Mouse (Mus musculus): Measurements from ENCODE around the gene Cables2.
"Not testable (repeated sequence)": the region's sequence is repeated elsewhere in the genome, so short reads cannot be mapped to it uniquely, and the experiment has no call there.

Cables2 gene

GRCm38 (mm10) chr2:180277773-180278320 is 4.6 kb upstream of the Cables2 start:
- no peak for DNase-seq (ENCODE audit: low read depth, low spot score)

- DNase-seq (ENCODE audit: low read depth, low spot score) = no peak
Observed at GRCm38 (mm10) chr2:180276851-180277259, 3.6 kb upstream of the Cables2 start.

GRCm38 (mm10) chr2:180276385-180276784 is 3.1 kb upstream of the Cables2 start:
- DNase-seq (ENCODE audit: low read depth, low spot score) = no peak

GRCm38 (mm10) chr2:180275836-180276235 is 2.5 kb upstream of the Cables2 start:
- no peak for DNase-seq (ENCODE audit: low read depth, low spot score)

- no peak for DNase-seq (ENCODE audit: low read depth, low spot score)
Observed at GRCm38 (mm10) chr2:180274523-180274922, 1.2 kb upstream of the Cables2 start.

- DNase-seq (ENCODE audit: low read depth, low spot score) = no peak
Observed at GRCm38 (mm10) chr2:180272884-180273321, 393 bp downstream of the Cables2 start.

GRCm38 (mm10) chr2:180271804-180272395 is 1.4 kb downstream of the Cables2 start:
- DNase-seq (ENCODE audit: low read depth, low spot score) = no peak

GRCm38 (mm10) chr2:180270537-180271255 is 2.6 kb downstream of the Cables2 start:
- DNase-seq (ENCODE audit: low read depth, low spot score) = no peak

- DNase-seq (ENCODE audit: low read depth, low spot score) = no peak
Observed at GRCm38 (mm10) chr2:180269329-180269728, 4.0 kb downstream of the Cables2 start.

- DNase-seq (ENCODE audit: low read depth, low spot score) = no peak
Observed at GRCm38 (mm10) chr2:180267955-180268354, 5.3 kb downstream of the Cables2 start.

- no peak for DNase-seq (ENCODE audit: low read depth, low spot score)
Observed at GRCm38 (mm10) chr2:180262891-180263290, 10.4 kb downstream of the Cables2 start.

GRCm38 (mm10) chr2:180262441-180262840 is 10.9 kb downstream of the Cables2 start:
- DNase-seq (ENCODE audit: low read depth, low spot score) = no peak

GRCm38 (mm10) chr2:180261901-180262300 is 11.4 kb downstream of the Cables2 start:
- DNase-seq (ENCODE audit: low read depth, low spot score) = no peak

GRCm38 (mm10) chr2:180260610-180261480 is 12.5 kb downstream of the Cables2 start:
- DNase-seq (ENCODE audit: low read depth, low spot score) = no peak

- not testable (repeated sequence) for DNase-seq (ENCODE audit: low read depth, low spot score)
Observed at GRCm38 (mm10) chr2:180259826-180260609, 13.3 kb downstream of the Cables2 start.

- not testable (repeated sequence) for DNase-seq (ENCODE audit: low read depth, low spot score)
Observed at GRCm38 (mm10) chr2:180258951-180259484, 14.3 kb downstream of the Cables2 start.

GRCm38 (mm10) chr2:180257963-180258865 is 15.1 kb downstream of the Cables2 start:
- DNase-seq (ENCODE audit: low read depth, low spot score) = no peak

GRCm38 (mm10) chr2:180257001-180257521 is 16.2 kb downstream of the Cables2 start, which contains the start of gene Rps21:
Rps21 (plus strand) TSS chr2:180257377.
- peak; percentile 100 for DNase-seq (ENCODE audit: low read depth, low spot score)

GRCm38 (mm10) chr2:180256296-180257000 is 16.8 kb downstream of the Cables2 start:
- DNase-seq (ENCODE audit: low read depth, low spot score) = no peak

Measured in telencephalon, adult 2 months (tissue).